Mouse (Mus musculus) fibroblast of lung, adult 2 months (primary cell): ENCODE data around the gene Phf21a.

Source experiments
- DNase-seq: peaks from one replicate; pipeline ENCODE4 v3.0.0-alpha.2; 2011; ENCODE audit warnings: low read depth

Phf21a gene

DNA sequence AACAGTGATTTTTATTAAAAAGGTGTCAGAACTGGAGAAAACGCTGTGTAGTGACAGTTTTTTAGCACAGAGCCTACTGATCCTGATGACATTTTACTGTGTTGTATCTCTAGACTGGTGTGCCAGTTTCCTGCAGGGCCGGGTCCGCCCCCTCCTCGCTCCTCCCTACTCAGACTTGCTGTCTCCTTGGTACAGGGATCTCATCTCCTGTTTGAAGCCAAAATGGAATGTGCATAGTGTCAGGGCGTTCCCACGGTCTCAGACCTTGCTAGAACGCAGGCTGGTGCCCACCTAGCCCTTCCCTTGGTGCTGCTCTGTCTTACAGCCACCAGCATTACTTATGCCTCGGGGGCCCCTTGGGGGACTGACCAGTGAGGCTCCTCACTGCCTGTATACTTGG, 268.9 kb downstream of the Phf21a start:
- DNase-seq: no peak

- no peak for DNase-seq
Observed at GRCm38 (mm10) chr2:92362571-92363228, 269.8 kb downstream of the Phf21a start.

GRCm38 (mm10) chr2:92364086-92364485, 271.2 kb downstream of the Phf21a start:
- no peak for DNase-seq

GRCm38 (mm10) chr2:92365568-92365967, 272.7 kb downstream of the Phf21a start:
- no peak for DNase-seq

GRCm38 (mm10) chr2:92367383-92368029, 274.6 kb downstream of the Phf21a start:
- DNase-seq: no peak

- no peak for DNase-seq
Observed at GRCm38 (mm10) chr2:92370375-92370774, 277.5 kb downstream of the Phf21a start.

- no peak for DNase-seq
Observed at GRCm38 (mm10) chr2:92370821-92371805, 278.2 kb downstream of the Phf21a start.

- no peak for DNase-seq
Observed at GRCm38 (mm10) chr2:92371971-92372690, 279.2 kb downstream of the Phf21a start.

- no peak for DNase-seq
Observed at GRCm38 (mm10) chr2:92372767-92373436, 280.0 kb downstream of the Phf21a start.

DNA sequence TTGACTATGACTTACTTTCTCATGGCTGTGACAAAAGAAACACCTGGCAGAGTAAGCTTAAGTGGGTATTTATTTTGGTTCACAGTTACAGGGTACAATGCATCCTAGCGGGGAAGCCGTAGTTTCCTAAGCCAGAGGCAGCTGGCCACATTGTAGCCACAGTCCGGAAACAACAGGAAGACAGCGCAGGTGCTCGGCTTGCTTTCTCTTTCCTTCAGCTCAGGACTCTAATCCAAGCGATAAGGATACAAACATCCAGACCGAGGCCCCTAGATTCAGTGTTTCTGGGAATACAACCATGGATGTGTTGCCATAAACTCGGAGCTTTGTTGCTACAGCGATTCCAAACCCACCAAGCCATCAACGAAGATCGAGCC, 280.5 kb downstream of the Phf21a start:
- DNase-seq: no peak

- DNase-seq: no peak
Observed at GRCm38 (mm10) chr2:92374514-92374913, 281.6 kb downstream of the Phf21a start, which contains the start of the genes Pex16 and Large2. Gene Pex16 (plus strand): TSS chr2:92374676. Gene Large2 (minus strand): TSS chr2:92374869.

DNA sequence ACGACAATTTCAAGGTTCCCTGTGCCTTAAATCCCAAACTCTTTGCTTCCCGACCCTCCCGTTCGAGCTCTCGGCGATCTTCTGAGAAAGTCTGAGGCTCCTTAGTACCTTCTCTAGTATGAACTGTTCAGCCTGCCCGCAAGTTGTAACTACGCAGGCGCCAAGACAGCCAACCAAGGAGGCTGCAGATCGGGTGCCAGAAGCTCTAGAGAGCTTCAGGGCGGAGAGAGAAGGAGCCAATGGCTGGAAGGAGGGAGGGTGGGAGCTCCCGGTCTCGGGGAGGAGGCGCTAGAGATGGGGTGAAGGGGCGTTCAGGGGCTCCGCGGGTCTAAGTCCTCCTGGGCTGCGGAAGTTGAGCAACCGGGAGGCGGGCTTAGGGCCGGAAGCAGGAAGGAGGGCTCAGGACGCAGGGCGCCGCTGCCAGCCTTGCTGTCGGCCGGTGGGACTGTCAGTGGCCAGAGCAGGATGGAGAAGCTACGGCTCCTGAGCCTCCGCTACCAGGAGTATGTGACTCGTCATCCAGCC, 282.2 kb downstream of the Phf21a start:
- DNase-seq: peak; percentile 97

DNA sequence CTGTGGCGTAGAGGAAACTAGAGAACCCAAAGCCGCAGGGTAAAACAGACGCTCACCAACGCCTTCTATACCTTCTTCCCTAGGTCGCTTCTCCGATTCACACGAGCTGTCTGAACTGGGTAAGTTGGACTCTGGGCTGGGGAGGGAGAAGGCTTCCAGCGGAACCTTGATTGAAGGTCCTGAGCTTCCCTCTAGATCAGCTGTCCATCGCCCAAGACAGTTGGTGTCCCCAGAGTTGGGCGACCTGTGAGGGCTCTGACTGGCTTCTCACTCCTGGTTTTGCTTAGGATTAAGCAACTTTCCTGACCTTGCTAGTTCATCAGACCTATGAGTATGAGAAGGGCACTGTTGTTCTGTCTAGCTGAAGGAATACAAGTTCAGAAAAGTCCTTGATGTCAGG, 282.9 kb downstream of the Phf21a start:
- no peak for DNase-seq

- DNase-seq: no peak
Observed at GRCm38 (mm10) chr2:92376300-92376699, 283.4 kb downstream of the Phf21a start.

DNA sequence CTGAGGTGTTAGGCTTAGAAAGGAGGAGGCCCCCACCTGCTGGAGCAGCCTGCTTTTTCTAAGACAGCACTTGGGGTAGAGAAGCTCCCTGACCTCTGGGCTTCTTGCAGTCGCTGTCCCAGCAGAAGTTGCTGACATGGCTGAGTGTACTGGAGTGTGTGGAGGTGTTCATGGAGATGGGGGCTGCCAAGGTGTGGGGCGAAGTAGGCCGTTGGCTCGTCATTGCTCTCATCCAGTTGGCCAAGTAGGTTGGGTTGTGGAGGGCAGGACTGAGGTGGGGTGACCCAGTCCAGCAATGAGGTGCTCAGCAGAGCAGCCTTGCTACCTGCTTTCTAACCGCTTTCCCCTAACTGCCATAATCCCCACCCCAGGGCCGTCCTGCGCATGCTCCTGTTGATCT, 284.4 kb downstream of the Phf21a start:
- DNase-seq: no peak

- no peak for DNase-seq
Observed at GRCm38 (mm10) chr2:92379783-92380494, 287.0 kb downstream of the Phf21a start.

DNA sequence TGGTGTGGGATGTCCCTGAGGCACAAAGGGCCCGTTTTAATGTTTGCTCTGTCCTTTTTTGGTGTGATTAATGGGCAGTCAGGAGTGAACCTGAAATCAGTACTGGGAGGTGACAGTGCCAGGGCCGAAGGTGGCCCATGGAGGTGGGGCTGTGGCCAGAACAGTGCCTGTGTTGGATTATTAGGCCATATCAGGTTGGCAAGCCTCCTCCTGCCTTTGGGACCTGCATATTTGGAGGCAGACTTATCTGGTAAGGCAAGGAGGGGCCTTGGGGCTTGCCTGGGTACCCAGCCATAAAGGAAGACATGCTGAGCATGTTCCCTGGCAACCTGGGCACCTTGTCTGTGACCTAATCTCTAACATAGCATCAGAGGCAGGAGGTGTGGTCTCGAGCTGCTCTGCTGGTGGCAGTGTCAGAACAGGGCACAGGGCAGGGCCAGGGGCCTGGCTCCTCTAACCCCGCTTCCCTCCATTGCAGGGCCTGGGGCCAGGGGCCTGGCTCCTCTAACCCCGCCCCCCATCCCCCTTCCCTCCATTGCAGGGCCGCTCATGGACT, 287.7 kb downstream of the Phf21a start:
- DNase-seq: no peak

- DNase-seq: no peak
Observed at GRCm38 (mm10) chr2:92381161-92381560, 288.2 kb downstream of the Phf21a start.

GRCm38 (mm10) chr2:92381901-92382588, 289.1 kb downstream of the Phf21a start, which contains the start of gene 1700029I15Rik:
Gene 1700029I15Rik (plus strand): TSS chr2:92382538.
- DNase-seq: no peak
